Mouse (Mus musculus) testis, adult 2 months (tissue): ENCODE measurements around the gene Slc22a5. TPM values are rescaled to one million over a fixed set of nuclear protein-coding genes. Genes with fewer than 3 reads are reported as not detected.

Source experiments
- H3K27ac ChIP-seq: fragments of 200-500 bp; 2 replicates; pipeline ENCODE4 v1.5.1; 2012; ENCODE audit warnings: low read depth, low read length; ENCODE audit not compliant: control insufficient read depth, insufficient read depth
- H3K27me3 ChIP-seq: fragments of 200-500 bp; 2 replicates; pipeline ENCODE4 v1.6.1; 2012; ENCODE audit warnings: mild to moderate bottlenecking, low read length, moderate library complexity; ENCODE audit not compliant: control insufficient read depth, insufficient read depth
- H3K36me3 ChIP-seq: fragments of 200-500 bp; 2 replicates; pipeline ENCODE4 v1.6.1; 2012; ENCODE audit warnings: mild to moderate bottlenecking, low read length; ENCODE audit not compliant: control insufficient read depth, insufficient read depth
- H3K4me1 ChIP-seq: fragments of 200-500 bp; 2 replicates; pipeline ENCODE4 v1.6.1; 2012; ENCODE audit warnings: low read length; ENCODE audit not compliant: control insufficient read depth, insufficient read depth
- H3K4me3 ChIP-seq: fragments of 200-500 bp; 2 replicates; pipeline ENCODE4 v1.5.1; 2012; ENCODE audit warnings: low read depth, mild to moderate bottlenecking, low read length, moderate library complexity, mixed read lengths; ENCODE audit not compliant: control insufficient read depth
- CTCF ChIP-seq: fragments of 200-500 bp; IDR thresholded peaks from 2 replicates; pipeline ENCODE4 v1.5.1; 2012; ENCODE audit warnings: low read depth, mild to moderate bottlenecking, inconsistent platforms, low read length, moderate library complexity; ENCODE audit not compliant: control insufficient read depth, insufficient read depth, insufficient replicate concordance
- POLR2A ChIP-seq: fragments of 200-500 bp; IDR thresholded peaks from 2 replicates; pipeline ENCODE4 v1.6.1; 2012; ENCODE audit warnings: low read depth, mild to moderate bottlenecking, inconsistent platforms, low read length, moderate library complexity; ENCODE audit not compliant: control insufficient read depth
- polyA plus RNA-seq: library from polyadenylated mRNA; depleted of rRNA; stranded (reverse); fragments of >200 nt; gene quantifications from 2 replicates; pipeline ENCODE4 v1.2.3, GENCODE M21; 2012

Slc22a5 gene
- polyA plus RNA-seq, 1 experiment, result 20.7 TPM

DNA sequence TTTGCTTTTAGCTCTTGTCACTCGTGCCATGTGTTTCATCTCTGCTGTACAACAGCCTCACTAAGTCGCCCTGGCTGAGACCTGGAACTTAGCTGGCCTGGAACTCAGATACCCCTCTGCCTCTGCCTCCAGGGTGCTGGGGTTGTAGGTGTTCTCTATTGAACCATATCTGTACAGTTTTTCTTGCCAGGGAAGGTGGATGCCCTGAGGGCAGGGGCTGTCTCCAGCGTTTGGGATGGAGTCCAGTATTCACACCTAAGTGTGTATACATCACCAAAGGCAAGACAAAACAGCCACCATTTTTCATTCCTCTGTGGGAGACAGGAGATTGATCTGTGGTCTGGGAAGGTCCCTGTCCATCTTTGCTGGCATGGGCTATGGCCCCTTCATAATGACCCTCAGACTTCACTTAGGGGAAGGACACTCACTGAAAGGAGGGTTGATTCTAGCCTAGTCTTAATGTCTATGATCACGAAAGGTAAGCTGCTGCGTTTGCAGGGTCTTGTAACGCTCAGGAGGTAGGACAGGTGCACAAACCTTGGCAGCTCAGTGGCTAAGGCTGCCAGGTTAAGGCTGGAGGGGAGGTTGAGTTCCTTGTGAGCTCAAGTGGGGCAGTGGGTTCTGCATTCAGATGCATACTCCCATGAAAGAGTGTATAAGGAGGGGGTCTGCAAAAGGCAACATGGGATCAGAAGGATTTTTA, 33.3 kb downstream of the Slc22a5 start:
- Histone ChIP-seq H3K36me3 (no peaks in the 10 kb centered on the region), H3K27ac (no peak overlapping the region), H3K4me1 (peaks cover 3% of the 10 kb centered on the region; the same call in 1 of the 2 replicates), H3K4me3 (no peak overlapping the region), H3K27me3 (no peaks in the 10 kb centered on the region)
- TF ChIP-seq POLR2A (no peak), CTCF (no peak)

DNA sequence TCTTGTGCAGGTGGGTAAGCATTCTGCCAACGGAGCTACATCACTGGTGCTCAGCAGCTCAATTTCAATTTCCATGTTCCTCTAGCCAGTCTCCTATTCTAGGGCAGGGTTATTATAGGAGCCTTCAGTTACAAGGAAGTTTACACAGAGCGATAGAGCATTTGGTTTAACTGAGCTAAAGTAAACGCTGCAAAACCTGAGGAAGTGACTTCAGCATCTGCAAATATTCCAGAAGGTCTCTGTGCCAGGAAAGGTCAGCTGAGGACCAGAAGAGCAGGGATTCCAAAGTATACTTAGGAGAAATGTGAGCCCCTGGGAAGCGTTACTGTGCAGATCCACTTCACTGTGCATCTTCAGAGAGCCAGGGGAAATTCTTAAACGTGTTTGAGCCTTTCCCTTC, 37.8 kb downstream of the Slc22a5 start:
- H3K4me3 ChIP-seq, result no peak overlapping the region
- no peak overlapping the region for H3K27ac ChIP-seq
- no peaks in the 10 kb centered on the region for H3K27me3 ChIP-seq
- 0 out of 2 replicates have a peak, but pooled peaks cover 3% of the 10 kb centered on the region for H3K4me1 ChIP-seq
- TF ChIP-seq CTCF, result no peak
- TF ChIP-seq POLR2A, result no peak
- H3K36me3 ChIP-seq, result no peaks in the 10 kb centered on the region

DNA sequence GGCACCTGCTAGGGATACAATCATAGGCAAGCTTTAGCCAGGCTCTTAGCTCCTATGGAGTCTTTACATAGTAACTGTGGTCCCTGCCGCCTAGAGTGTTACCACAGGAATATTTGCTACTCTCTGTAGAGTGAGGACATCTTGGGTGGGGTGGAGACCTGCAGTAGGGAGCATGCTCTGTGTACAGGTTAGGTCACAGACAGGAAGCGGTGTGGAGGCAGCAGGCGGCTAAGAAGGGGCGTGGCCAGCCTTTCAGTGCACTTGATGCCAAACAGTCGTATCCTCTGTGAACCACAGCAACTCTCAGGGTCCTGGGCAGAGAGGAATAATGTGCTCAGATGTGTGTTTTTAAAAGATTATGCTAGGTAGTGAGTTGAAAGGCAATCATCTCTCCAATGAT, 39.7 kb downstream of the Slc22a5 start:
- Histone ChIP-seq H3K4me3 (no peak overlapping the region), H3K36me3 (no peaks in the 10 kb centered on the region), H3K4me1 (no peaks in the 10 kb centered on the region), H3K27ac (no peak overlapping the region), H3K27me3 (no peaks in the 10 kb centered on the region)
- TF ChIP-seq POLR2A (no peak), CTCF (no peak)

DNA sequence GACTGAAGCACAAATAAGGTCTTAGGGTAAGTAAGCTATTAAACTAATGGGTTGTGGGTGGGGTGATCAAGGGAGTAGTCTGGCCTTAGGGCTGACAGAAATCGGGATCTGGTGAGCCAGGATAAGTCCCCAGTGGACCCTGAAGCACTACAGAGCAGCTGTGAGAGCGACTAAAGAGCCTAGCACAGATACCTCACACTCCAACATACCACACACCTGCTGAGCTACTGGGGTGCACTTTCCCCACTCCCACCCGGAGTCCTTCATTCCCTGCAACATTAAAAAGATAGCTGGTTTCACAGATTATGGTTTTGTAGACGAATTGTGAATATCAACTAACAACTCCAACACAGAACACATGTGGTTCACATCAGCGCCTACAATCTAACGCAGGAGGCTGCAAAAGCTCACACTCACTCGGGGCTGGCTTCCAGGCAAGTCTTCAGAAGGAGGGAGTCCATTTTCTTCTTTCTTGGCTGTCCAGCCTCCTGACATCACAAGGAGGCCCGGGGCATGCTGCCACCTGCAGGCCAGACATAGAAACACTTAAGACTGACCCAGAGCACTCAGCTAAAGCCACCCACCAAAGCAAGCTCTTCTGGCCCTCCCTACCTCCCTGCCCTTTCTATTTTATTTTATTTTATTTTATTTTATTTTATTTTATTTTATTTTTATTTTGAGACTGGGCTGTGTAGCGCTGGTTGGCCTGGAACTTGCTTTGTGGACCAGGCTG, 41.7 kb downstream of the Slc22a5 start:
- peak; percentile 62; the same call in 1 of the 2 replicates for TF ChIP-seq CTCF
- TF ChIP-seq POLR2A, result no peak
- H3K27ac ChIP-seq, result no peak overlapping the region

DNA sequence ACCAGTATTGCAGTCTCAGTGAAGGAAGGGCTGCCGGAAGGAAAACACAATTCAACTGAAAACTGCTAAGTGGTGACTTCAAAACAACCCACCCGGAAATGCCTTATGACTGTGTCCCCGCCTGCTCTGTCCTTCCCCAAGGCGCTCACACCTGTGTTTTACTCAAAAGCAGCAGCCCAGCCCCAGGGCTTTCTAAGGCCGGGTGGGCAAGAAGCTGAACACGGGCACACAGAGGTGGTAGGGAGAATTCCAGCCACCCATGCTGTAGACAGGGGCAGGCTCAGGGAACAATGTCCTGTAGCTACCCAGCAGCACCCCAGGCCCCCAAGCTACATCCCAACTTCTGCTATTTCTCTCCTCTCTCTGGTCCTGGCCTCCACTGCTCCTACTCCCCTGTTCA, 45.8 kb downstream of the Slc22a5 start:
- no peak overlapping the region for H3K4me3 ChIP-seq
- no peaks in the 10 kb centered on the region for H3K27me3 ChIP-seq
- H3K27ac ChIP-seq, result no peak overlapping the region
- H3K36me3 ChIP-seq, result no peaks in the 10 kb centered on the region
- no peaks in the 10 kb centered on the region for H3K4me1 ChIP-seq
- TF ChIP-seq CTCF (no peak), POLR2A (no peak)

More for the DNA sequence above, 41.7 kb downstream of the Slc22a5 start:
- H3K4me3 ChIP-seq, result no peak overlapping the region
- H3K27me3 ChIP-seq, result no peaks in the 10 kb centered on the region
- H3K36me3 ChIP-seq, result no peaks in the 10 kb centered on the region
- no peaks in the 10 kb centered on the region for H3K4me1 ChIP-seq

DNA sequence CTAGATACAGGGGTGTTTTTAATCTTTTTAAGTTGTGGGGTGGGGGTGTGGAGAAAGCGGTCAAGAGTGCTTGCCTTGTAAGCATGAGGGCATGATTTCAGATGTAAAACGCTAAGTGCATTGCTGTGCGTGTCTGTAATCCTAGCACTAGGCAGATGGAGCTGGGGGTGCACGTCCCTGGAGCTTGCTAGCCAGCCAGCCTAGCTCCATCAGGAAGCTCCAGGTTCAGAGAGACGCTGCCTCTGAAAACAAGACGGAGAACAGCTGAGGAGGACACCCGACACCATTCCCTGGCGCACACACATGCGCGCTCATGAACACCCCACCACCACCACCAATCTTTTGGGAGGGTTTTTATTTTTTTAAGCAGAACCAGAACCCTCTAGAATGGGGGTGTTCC, 48.4 kb downstream of the Slc22a5 start:
- TF ChIP-seq CTCF (no peak), POLR2A (no peak)
- no peaks in the 10 kb centered on the region for H3K4me1 ChIP-seq

DNA sequence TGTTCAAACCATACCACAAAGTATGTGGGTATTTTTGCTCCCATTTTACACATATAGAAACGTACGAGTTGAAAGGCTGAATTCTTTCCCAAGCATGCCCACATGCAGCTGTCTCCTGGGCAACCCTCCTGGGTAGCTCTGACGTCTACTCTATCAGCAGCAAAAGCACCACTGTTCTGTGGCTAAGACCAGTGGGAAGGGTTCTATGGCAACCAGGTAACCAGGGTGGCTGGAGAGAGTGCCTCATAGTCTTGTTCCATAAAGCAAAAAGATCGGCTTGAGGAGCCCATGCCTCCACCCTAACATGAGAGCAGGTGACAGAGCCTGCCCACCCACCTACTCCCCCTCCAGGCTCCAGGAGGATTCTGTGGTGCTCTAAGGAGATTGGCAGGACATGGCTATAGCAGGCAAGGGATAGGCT, 49.3 kb downstream of the Slc22a5 start:
- Histone ChIP-seq H3K36me3 (no peaks in the 10 kb centered on the region), H3K27ac (no peak overlapping the region)

More for the DNA sequence above, 48.4 kb downstream of the Slc22a5 start:
- no peak overlapping the region for H3K4me3 ChIP-seq
- no peak overlapping the region for H3K27ac ChIP-seq
- H3K36me3 ChIP-seq, result no peaks in the 10 kb centered on the region
- H3K27me3 ChIP-seq, result no peaks in the 10 kb centered on the region

More for the DNA sequence above, 49.3 kb downstream of the Slc22a5 start:
- TF ChIP-seq POLR2A (no peak), CTCF (no peak)
- Histone ChIP-seq H3K4me3 (no peak overlapping the region), H3K27me3 (no peaks in the 10 kb centered on the region), H3K4me1 (no peaks in the 10 kb centered on the region)
